ENCODE assay signal across 7 mouse cellular contexts in genomic region chr10:120686123-120686522, GRCm38 (mm10).
DNase-seq lines count a peak whose midpoint lies in the region; ATAC-seq lines count a peak whose summit lies in the region.

No protein-coding gene starts in this region.

- no peaks in the 10 kb centered on the region for H3K9me3 ChIP-seq in liver, embryonic 11.5 days (ENCODE audit: control insufficient read depth, low read length)
- H3K9me3 ChIP-seq in stomach, embryonic 16.5 days (replicated peaks; ENCODE audit: control insufficient read depth, low read length) = no peaks in the 10 kb centered on the region

- peak; percentile 84 for ATAC-seq in liver, embryonic 11.5 days (replicated peaks; ENCODE audit: low FRiP score)
- peak; percentile 74 for ATAC-seq in stomach, embryonic 16.5 days (ENCODE audit: insufficient read depth, low FRiP score)

- peak overlapping the region; percentile 31; the same call in 1 of the 2 replicates for H3K4me2 ChIP-seq in liver, embryonic 11.5 days
- H3K4me2 ChIP-seq in stomach, embryonic 16.5 days (ENCODE audit: low read depth, low read length) = no peak overlapping the region

- WGBS in liver, embryonic 11.5 days = 18% methylated on average over 10 of the region's 10 CpGs
- 22% methylated on average over 10 of the region's 10 CpGs for WGBS in stomach, embryonic 16.5 days

- no peak overlapping the region for H3K4me3 ChIP-seq in liver, embryonic 11.5 days (ENCODE audit: low read depth, low read length)
- no peak overlapping the region for H3K4me3 ChIP-seq in stomach, embryonic 16.5 days (replicated peaks; ENCODE audit: low read length)

- no peaks in the 10 kb centered on the region for H3K36me3 ChIP-seq in liver, embryonic 11.5 days (ENCODE audit: control insufficient read depth, insufficient read depth, low read length)
- no peaks in the 10 kb centered on the region for H3K36me3 ChIP-seq in stomach, embryonic 16.5 days (ENCODE audit: control insufficient read depth, insufficient read depth, low read length)

- H3K27me3 ChIP-seq in liver, embryonic 11.5 days (replicated peaks; ENCODE audit: control insufficient read depth, insufficient read depth, low read length) = no peaks in the 10 kb centered on the region
- H3K27me3 ChIP-seq in stomach, embryonic 16.5 days (ENCODE audit: control insufficient read depth, insufficient read depth, low read length) = no peaks in the 10 kb centered on the region

- peak overlapping the region; percentile 87 for H3K27ac ChIP-seq in liver, embryonic 11.5 days (ENCODE audit: low read depth, low read length)
- peak overlapping the region; percentile 70 for H3K27ac ChIP-seq in stomach, embryonic 16.5 days (ENCODE audit: low read length)

- H3K9ac ChIP-seq in liver, embryonic 11.5 days (ENCODE audit: low read depth, low read length) = no peak overlapping the region
- no peak overlapping the region for H3K9ac ChIP-seq in stomach, embryonic 16.5 days (ENCODE audit: low read length)

- peak; percentile 29 for DNase-seq in kidney, postnatal 14 days
- DNase-seq in kidney, adult 9 months = no peak
- DNase-seq in embryo, embryonic 11 days = peak; percentile 52
- peak; percentile 50 for DNase-seq in liver, embryonic 11.5 days (ENCODE audit: low spot score)
- no peak for DNase-seq in spleen, postnatal 36 days (ENCODE audit: low spot score in 2 of 2)
- DNase-seq in ovary, postnatal 36 days (ENCODE audit: low spot score) = no peak

- peaks cover 14% of the 10 kb centered on the region for H3K4me1 ChIP-seq in liver, embryonic 11.5 days (replicated peaks; ENCODE audit: control insufficient read depth, insufficient read depth, low read length)
- H3K4me1 ChIP-seq in stomach, embryonic 16.5 days (ENCODE audit: control insufficient read depth, insufficient read depth, low read length) = no peaks in the 10 kb centered on the region

Comparison
In these comparisons a context has a peak if more than half of its experiments do, and no peak if none do; other contexts are left out.
1. DNase-seq: peak in kidney, postnatal 14 days (single experiment), embryo, embryonic 11 days (single experiment) and liver, embryonic 11.5 days (single experiment); none in kidney, adult 9 months (single experiment), spleen, postnatal 36 days (0 of 2) and ovary, postnatal 36 days (single experiment).